Mouse (Mus musculus) testis, postnatal 14 days (tissue): ENCODE measurements around the gene Zcchc9.
A peak's percentile ranks its signal among the peaks of the same experiment; 100 is the strongest.
"Not testable (repeated sequence)": the region's sequence is repeated elsewhere in the genome, so short reads cannot be mapped to it uniquely, and the experiment has no call there.

Experiments used
- DNase-seq: peaks from one replicate; pipeline ENCODE4 v3.0.0; 2021; ENCODE audit warnings: low spot score

The Zcchc9 gene

DNA sequence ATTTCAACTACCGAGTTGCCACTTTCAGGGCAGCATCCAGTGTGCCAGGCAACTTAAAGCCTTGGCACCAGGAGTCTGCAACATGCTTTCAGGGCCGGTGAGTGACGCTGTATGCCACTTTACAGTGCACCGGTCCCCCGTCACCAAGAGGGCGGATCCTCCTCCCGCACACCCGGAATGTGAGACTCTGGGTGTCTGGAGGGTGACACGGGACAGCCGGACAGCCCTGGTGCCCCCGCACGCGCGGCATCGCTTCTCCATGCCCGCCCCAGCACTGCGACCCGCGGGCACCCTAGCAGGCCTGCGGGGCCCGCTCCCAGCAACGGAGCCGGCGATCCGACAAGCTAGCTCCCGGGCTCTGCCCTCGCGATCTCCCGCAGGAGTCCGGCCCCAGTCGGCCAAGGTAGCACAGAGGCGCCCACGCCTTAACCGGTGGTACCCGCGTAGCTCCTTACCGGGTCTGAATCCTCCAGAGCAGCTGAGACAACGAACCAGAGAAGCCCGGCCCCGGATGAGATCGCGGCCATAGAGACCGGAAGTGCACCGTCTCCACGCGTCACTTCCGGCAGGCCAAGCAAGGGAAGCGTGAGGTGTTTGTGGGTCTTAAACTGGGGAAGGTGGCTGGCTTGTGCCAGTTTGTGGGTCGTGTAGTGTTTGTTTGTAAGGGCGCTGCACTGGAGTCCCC is at the start of gene Zcchc9:
Gene Zcchc9, minus strand, starts transcription at position 551 of the 685 bp plus-strand sequence.
- peak; percentile 87 for DNase-seq

DNA sequence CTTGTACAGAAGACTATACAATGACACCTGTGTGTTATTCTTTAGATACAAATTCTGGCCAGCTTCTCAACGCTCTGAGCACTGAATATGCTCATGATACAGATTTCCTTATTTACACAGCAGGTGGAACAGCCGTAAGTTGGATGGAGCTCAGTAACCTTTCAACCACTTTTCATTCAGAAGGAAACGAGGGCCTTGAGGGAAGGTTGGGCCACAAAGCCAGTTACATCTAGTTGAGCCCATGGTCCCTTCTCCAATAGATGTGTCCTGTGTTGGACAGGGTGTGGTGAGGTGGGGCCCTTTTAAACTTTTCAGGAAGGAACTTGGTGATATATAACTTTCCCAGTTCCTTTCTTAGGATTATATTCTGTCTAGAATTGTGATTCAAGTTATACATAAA is 46.9 kb upstream of the Zcchc9 start:
- DNase-seq: no peak

DNA sequence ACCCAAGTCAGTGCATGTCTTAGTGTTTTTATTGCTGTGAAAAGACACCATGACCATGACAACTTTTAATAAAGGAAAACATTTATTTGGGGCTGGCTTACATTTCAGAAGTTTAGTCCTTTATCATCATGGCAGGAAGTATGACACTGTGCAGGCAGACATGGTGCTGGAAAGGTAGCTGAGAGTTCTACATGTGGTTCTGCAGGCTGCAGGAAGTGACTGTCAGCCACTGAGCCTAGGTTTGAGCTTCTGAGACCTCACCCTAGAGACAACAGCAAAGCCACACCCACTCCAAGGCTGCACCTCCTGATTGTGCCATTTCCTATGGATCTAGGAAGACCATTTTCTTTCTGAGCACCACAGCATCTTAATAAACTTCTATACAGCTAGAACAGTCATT is 20.4 kb upstream of the Zcchc9 start:
- DNase-seq: no peak

DNA sequence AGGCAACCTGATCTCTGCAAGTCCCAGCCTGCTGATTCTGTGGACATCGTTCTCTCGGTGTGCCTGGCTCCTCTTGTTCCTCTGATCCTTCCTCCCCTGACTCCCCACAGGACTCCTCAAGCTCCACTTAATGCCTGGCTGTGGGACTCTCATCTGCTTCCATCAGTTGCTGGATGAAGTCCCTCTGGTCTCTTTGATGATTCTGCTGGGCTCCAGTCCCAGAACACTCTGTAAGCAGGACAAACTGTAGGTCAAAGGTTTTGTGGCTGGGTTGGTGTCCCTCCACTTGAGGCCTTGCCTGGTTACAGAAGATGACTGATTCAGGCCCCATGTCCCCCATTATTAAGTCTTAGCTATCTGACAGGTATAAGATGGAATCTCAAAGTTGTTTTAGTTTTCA is 18.6 kb upstream of the Zcchc9 start:
- no peak for DNase-seq

DNA sequence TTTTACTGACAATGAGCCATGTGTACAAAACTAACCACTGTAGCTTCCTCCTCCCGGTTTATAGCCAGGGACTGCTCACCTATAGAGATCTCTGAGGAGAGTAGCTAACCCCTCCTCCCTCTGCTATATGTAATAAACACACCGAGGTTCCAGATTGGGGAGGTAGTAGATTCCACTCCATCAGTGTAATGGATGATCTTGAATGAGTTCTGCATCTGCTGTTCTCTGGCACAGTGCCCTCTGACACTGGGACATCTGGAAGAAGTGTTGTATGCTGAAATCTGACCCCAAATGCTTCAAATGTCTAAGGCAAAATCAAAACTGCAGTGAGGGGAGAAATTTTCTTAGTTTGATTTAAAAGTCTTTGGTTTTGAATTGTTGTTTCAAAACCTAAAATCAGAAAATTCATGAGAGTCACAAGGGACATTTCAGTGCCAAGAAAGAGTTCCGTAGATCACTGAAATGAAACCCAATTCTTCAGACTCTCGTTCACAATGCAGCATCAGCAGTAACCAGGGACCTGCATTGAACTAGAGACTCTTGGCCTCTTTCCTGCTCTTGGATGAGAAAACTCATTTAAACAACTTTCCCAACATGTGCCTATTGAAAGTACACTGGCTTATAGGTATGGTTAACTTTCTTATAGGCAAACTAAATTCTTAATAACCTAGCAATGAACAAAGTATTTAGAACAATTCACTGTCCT is 17.5 kb upstream of the Zcchc9 start:
- no peak for DNase-seq

DNA sequence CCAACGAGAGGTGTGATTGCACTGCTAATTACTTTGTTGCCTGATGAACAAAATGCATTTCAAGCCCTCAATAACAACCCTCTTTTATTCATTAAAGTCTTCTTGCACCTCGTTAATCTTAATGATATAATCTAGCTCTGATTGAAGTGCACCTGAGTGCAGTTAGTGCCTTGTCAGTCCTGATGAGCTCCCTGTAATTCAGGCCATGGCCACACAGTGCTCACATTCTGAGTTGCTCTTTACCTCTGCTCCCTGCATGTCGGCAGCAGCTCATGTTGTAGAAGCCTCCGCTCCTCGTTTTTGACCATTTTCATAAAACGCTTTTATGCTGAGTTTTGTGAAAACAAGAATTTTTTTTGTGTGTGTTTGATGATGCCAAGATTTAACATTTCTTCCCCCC is 16.2 kb upstream of the Zcchc9 start:
- no peak for DNase-seq

DNA sequence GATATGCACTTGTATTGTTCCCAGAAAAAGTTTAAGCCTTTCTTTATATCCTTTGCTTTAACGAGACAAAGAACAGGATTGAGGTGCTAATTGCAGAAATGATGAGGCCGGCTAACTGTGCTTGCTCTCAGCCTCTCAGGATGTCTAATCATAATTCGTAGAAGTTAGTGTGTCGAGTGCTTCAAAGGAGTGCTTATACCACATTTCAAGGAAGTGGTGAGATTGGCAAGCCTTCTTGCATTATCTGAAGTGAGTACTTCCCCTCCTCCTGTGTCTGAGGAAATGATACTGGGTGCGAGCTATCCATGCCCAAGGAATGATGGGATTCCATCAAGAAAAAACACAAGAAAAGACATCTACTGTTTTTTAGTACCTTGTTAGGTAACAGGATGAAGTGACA is 7.2 kb upstream of the Zcchc9 start:
- DNase-seq: no peak

DNA sequence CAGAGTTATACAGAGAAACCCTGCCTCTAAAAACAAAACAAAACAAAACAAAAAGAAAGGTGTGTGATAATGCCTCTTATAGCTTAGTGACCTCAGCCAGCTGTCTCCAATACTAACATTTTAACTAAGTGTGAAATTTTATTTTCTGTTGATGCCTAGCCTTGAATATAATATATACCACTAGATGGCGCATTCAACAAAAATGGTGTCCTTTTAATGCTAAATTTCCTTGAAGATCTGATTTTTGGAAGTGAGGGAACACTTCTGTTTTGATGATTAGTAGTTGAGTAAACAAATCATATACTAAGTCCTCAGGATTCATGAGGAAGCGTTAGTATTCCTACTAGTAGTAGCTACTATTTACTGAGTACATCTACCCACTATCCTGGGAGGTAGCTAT is 2.0 kb upstream of the Zcchc9 start:
- DNase-seq: no peak

DNA sequence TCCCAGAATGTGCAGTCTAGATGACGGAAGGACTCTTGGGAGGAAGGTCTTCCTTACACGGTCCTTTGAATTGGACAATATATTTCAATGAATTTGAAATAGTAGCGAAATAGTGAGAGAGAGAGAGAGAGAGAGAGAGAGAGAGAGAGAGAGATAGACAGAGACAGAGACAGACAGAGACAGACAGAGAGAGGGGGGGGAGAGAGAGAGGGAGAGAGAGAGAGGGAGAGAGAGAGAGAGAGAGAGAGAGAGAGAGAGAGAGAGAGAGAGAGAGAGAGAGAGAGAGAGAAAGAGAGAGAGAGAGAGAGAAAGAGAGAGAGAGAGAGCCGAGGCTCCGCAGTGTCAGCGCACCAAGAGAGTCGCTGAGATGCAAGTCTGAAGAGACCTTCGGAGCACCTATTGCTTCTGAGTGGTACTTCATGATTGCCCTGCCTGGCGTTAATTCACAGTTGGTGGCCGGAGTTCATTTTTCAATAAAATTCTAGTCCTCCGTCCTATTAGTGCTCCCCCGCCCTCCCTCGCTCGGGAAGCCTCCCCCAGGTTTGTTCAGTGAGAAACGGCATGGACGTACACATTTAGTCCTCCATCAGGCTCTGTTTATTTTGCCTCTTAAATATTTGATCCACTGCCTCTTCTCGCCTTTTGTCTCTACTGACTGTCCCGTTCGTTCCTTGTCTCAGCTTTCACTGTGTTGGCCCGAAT is 520 bp upstream of the Zcchc9 start:
- no peak for DNase-seq

DNA sequence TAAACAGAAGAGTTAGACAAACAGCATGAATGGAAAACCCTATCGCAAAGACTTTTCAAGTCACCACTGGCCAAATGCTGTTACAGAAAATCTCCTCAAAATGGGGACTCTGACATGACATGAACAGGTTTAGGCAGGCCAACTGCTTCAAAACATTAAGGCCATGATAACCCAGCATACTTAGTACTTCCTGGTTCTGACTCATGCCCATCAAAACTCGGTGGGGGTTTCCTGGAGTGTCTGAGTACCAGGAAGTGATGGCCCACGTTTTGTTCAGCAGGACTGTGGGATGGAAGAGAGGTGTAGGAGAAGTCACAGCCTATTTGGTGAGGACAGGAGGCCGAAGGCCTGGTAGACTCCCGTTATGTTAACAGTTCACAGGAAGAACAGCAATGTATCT is 5.8 kb downstream of the Zcchc9 start:
- DNase-seq: no peak

DNA sequence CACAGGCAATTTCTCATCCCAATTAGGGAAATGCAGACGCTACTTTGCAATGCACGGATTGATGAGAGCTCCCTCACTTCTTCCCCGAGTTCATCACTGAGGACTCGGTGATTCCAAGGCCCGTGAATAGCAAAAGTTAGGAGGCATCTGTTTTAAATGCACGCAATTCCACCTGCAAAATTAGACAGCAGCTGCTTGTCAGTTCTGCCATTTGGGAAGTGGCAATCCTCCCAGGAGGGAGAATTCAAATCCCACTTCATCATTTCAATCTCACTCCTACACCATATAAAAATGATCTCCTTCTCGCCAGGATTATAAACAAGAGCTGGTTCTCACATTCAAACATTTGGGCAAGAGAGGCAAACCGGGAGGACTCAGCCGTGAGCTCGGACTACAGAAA is 10.1 kb downstream of the Zcchc9 start:
- DNase-seq: no peak

DNA sequence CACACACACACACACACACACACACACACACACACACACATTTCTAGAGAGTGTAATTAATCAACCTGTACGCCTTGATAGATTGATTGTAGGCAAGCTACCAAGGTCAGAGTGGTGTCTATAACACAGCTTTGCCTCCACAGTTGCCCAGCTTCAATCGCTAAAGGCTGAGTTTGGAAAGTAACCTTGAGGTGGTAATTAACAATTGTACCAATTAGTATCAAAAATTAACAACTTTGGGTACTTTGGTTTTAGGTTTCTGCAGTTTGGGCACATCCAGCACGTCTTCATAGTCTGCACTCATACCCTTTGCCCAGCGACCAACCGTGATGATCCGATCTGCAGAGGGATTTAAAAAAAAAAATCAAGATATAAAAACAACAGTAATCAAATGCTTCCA is 10.6 kb downstream of the Zcchc9 start:
- DNase-seq: no peak

DNA sequence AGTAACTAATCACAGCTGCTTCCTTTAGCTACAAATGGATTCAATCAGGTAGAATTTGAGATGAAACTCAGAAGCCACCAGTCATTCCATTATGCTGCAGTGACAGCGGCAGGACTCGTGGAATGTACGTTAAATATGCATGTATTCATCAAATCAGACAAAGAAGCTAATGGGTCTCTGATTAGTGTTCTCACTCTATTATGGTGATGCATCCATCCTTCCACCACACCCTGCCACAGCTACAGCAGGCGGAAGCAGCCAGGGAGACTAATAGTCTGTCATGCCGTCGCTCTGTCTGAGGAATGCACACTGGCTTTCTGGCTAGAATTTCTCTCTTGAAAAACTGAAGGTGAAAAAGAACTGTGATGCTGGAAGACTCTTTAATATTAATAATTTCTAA is 11.5 kb downstream of the Zcchc9 start:
- DNase-seq: no peak

DNA sequence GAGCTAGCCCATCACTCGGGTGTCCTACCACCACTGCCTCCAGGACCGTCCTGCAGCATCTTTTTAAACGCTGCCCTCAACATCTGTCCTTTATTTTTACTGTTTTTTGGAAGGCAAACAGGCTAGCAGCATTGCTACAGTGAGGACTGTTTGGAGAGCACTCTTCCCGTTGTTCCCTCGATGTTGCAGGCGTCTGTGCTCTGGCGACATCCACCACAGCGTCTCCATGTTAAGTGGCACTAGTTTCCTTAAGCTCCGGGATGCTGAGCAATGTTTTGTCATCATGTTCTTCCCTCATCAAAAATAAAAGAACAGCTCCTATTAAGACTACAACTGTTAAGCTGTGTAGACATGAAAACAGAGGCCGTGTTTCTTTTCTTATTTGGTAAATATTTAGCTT is 11.9 kb downstream of the Zcchc9 start:
- no peak for DNase-seq

DNA sequence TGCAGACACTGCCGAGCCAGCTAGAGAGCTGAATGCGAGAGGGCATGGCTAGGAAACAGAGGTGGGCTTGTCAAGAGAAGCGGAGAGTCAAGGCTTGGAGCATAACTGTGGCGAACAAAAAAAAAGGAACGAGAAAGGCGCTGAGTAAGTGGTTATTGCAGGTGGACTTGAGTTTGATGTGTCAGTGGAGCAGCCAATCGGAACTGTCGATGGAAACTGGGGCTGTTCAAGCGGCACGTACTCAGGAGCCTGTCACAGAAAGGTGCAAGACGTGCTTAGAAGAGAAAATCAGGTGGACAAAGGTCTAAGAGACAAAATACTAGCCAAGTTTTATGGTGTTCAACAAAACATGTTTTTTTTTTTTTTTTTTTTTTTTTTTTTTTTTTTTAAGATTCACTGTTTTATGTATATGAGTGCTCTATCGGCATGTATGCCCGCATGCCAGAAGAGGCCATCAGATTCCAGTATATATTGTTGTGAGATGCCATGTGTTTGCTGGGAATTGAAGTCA is 12.5 kb downstream of the Zcchc9 start:
- no peak for DNase-seq

DNA sequence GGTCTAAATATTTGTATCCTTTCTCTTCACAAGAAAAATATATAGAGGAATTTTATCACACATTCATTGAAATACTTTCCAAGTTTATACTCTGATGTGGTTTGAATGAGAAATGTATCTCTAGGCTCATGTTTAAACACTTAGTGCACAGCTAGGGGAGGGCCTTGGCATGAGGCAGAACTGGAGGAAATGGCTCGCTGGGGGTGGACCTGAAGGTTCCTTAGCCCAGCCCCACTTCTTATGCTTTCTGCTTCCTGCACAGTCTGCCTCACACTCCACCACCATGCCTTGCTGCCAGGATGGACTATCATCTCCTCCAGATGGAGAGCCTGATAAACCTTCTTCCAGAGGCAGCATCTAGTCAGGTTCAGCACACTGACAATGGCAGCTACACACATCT is 15.5 kb downstream of the Zcchc9 start:
- DNase-seq: no peak

DNA sequence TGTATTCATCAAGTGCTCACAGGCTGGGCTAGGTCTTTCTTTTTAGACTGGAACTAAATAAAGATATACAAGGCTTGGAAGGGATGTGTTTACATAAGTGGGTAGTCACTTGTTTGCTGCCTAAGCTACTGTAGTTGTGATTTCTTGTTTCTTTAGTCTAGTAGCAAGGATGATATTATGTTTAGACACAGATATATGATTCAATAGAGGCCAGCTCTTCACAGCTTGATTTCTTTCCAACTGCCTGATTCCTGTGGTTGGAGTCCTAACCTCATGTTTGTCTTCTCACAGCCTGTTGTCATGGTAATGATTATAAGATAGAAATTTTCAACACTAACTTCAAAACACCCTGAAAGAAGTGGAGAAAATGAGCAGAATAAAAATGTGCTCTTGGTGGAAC is 27.6 kb downstream of the Zcchc9 start:
- no peak for DNase-seq

DNA sequence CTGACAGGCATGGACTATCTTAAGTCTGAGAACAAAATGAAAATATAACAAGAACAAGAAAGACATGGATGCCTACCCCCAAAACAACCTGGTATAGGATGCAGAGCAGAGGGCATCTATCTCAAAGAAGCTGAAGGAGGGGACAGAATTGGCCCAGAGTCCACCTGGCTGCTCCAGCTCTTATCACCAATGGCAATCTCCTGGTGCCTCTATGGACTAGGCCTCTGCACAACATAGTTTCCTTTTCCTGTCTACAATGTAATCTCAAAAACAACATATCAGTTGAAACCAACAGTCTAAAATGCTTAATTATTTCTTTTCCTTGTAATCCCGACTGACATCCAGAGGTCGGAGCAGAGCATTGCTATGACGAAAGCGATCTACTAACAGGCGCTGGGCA is 29.4 kb downstream of the Zcchc9 start:
- DNase-seq: no peak

DNA sequence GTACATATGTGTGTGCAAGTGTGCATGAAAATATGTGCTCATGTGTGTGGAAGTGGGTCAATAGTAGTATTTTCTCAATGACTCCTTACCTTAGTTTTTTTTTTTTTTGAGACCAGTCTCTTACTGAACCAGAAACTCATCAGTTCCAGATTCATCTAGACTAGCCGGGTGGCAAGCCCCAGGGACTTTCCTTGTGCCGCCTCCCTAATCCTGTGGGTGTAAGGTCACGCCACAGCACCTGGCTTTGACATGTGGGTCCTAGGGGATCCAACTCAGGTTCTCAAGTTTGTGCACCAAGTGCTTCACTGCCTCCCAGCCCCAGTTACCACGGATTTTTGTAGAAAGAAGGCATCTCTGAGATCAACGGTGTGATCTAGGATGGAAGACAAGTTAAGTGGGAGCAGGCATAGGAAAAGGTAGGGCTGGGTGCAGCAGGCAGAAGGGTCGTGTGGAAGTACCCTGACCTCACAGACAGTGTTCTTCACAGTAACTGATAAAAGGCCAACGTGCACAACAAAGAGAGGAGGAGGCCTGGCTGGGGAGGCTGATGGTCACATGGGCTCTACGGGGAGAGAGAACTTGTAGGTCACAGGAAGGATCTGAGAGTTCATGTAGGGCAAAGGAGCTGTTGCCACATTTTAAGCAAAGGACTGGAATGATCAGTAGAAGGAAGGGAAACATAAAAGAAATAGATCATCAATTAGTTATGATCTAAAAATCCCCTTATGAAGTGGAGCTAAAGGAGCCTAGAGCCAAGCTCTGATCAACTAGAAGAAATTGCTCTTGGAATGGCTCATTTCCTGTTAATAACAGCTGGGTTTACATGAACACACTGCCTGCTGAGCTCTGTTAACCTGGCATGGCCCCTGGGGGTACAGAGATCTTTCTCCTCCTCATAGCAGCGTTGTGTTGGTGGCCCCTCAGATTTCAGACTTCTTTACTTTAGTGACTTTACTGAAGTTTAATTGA is 38.5 kb downstream of the Zcchc9 start:
- DNase-seq: no peak

DNA sequence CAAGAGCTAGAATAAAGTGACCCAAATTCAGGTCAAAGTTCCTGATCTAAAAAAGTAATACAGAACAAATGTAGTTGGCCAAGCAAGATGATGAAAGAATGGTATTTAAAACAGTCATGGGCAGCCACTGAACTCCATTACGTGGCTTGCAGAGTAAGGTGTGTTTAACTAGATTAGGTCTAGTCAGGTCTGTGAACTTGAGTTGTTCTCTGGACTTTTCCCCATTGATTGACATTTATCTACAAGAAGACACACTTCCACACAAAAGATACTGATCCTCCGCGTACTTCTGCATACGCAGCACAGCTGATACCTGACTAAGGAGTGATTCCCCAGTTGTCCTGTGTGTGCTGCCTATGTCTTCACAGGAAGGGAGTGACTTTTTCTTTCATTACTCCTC is 41.9 kb downstream of the Zcchc9 start:
- no peak for DNase-seq

DNA sequence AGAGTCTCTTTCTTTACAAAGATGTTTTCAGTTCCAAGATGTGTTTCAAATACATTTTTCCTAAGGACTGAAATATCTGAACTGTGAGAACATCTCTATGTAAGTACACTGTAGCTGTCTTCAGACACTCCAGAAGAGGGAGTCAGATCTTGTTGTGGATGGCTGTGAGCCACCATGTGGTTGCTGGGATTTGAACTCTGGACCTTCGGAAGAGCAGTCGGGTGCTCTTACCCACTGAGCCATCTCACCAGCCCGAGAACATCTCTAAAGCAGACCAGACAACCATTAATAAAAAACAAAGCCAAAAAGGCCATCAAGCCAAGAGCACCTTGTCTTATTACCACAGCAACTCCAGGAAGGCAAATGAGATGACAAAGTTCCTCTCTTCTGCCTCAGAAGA is 43.9 kb downstream of the Zcchc9 start:
- DNase-seq: not testable (repeated sequence)
